ENCODE assay signal across 9 mouse cellular contexts in genomic region chr13:69002631-69003030, GRCm38 (mm10). TPM values are rescaled to one million over a fixed set of nuclear protein-coding genes. Genes with fewer than 3 reads are reported as not detected.
"Had no signal": no experiment of that assay in that cellular context is flagged by ENCODE, and none has a peak within 500 bp of the region (broad histone marks: within the 10 kb centered on the region; RNA-seq: fewer than 3 reads in every experiment).

No protein-coding gene starts in this region.

- H3K36me3 ChIP-seq: limb, embryonic 13.5 days; midbrain, embryonic 12.5 days; neural tube, embryonic 13.5 days had no signal

- H3K9me3 ChIP-seq: limb, embryonic 13.5 days; midbrain, embryonic 12.5 days; neural tube, embryonic 13.5 days had no signal

- ATAC-seq: hindbrain, embryonic 16.5 days; inflammation-experienced regulatory T-cells, adult 6 months; midbrain, embryonic 16.5 days had no signal

- H3K27ac ChIP-seq: limb, embryonic 13.5 days; midbrain, embryonic 12.5 days; neural tube, embryonic 13.5 days had no signal

- H3K4me3 ChIP-seq: limb, embryonic 13.5 days; midbrain, embryonic 12.5 days; neural tube, embryonic 13.5 days had no signal

- H3K9ac ChIP-seq: limb, embryonic 13.5 days; midbrain, embryonic 12.5 days; neural tube, embryonic 13.5 days had no signal

- DNase-seq: spleen, adult 18-20 months; thymus, postnatal 14 days had no signal

- H3K4me2 ChIP-seq: limb, embryonic 13.5 days; midbrain, embryonic 12.5 days; neural tube, embryonic 13.5 days had no signal

RNA-seq across cellular contexts. Expression of gene Adcy2, which starts 3.3 kb away (rescaled TPM):
- total RNA-seq: megakaryocyte-erythroid progenitor cell, adult 5-6 weeks had no signal
- polyA plus RNA-seq: inflammation-experienced regulatory T-cells, adult 6 months had no signal
